Mouse (Mus musculus) forebrain, postnatal 0 days (tissue): ENCODE measurements around the gene Ankrd12. TPM values are rescaled to one million over a fixed set of nuclear protein-coding genes. Genes with fewer than 3 reads are reported as not detected.
A peak's percentile ranks its signal among the peaks of the same experiment; 100 is the strongest.
"Not testable (repeated sequence)": the region's sequence is repeated elsewhere in the genome, so short reads cannot be mapped to it uniquely, and the experiment has no call there.

Experiments
- ATAC-seq: fragments of 200-750 bp; cut with Nextera tagmentation; 2 replicates; pipeline ENCODE4 v1.8.0; 2017; ENCODE audit warnings: mild to moderate bottlenecking, moderate library complexity
- DNase-seq: peaks from one replicate; pipeline ENCODE4 v3.0.0-alpha.2; 2015
- H3K27ac ChIP-seq: fragments of 300-500 bp; sonication (generic); 2 replicates; pipeline ENCODE4 v1.5.1; 2014; ENCODE audit warnings: low read depth, mild to moderate bottlenecking, antibody characterized with exemption, low read length, moderate library complexity, mixed read lengths
- H3K27me3 ChIP-seq: fragments of 300-500 bp; sonication (generic); 2 replicates; pipeline ENCODE4 v1.6.1; 2014; ENCODE audit warnings: mild to moderate bottlenecking, low read length, mixed read lengths; ENCODE audit not compliant: insufficient read depth
- H3K36me3 ChIP-seq: fragments of 300-500 bp; sonication (generic); 2 replicates; pipeline ENCODE4 v1.6.1; 2014; ENCODE audit warnings: mild to moderate bottlenecking, moderate library complexity; ENCODE audit not compliant: insufficient read depth
- H3K4me1 ChIP-seq: fragments of 300-500 bp; sonication (generic); 2 replicates; pipeline ENCODE4 v1.6.1; 2014; ENCODE audit warnings: antibody characterized with exemption; ENCODE audit not compliant: insufficient read depth
- H3K4me2 ChIP-seq: fragments of 300-500 bp; sonication (generic); 2 replicates; pipeline ENCODE4 v1.6.1; 2014; ENCODE audit warnings: low read depth, mild to moderate bottlenecking, moderate library complexity
- H3K4me3 ChIP-seq: fragments of 300-500 bp; sonication (generic); 2 replicates; pipeline ENCODE4 v1.5.1; 2014; ENCODE audit warnings: low read depth, low read length, mixed read lengths
- H3K9ac ChIP-seq: fragments of 300-500 bp; sonication (generic); 2 replicates; pipeline ENCODE4 v1.6.1; 2014; ENCODE audit warnings: mild to moderate bottlenecking
- H3K9me3 ChIP-seq: fragments of 300-500 bp; sonication (generic); 2 replicates; pipeline ENCODE4 v1.6.1; 2016; ENCODE audit warnings: low read length
- CTCF ChIP-seq: sonication (generic); IDR thresholded peaks from 2 replicates; pipeline ENCODE4 v1.5.1; 2016; ENCODE audit warnings: antibody characterized with exemption, control low read depth, low read depth
- WGBS: fragments of 180-500 bp; shearing (Covaris S2); extraction: QIAGEN DNeasy Blood & Tissue Kit; methylation state at CpG from one replicate; pipeline ENCODE4 v1.1.7; 2014; 5-methylcytosine and 5-hydroxymethylcytosine counted together
- polyA plus RNA-seq: library from polyadenylated mRNA; unstranded; fragments of >200 nt; fragmentation: Nextera tagmentation; extraction: Ambion mirVana; gene quantifications from 2 replicates; pipeline ENCODE4 v1.2.1, GENCODE M21; 2015
- total RNA-seq: library from RNA; depleted of rRNA; stranded (reverse); fragments of >200 nt; gene quantifications from 2 replicates; pipeline ENCODE4 v1.2.3, GENCODE M21; 2014

Gene Ankrd12
- total and polyA plus RNA-seq, 2 experiments from 2014 or later = 74.7 to 207 TPM

- H3K36me3 ChIP-seq = peaks cover 36% of the 10 kb centered on the region
- DNase-seq (no peak), ATAC-seq (no peak)
- H3K4me3 ChIP-seq = no peak overlapping the region
- no peaks in the 10 kb centered on the region for H3K27me3 ChIP-seq
- H3K4me1 ChIP-seq = no peaks in the 10 kb centered on the region
- 95% methylated on average over 1 of the region's 1 CpGs for WGBS
- no peaks in the 10 kb centered on the region for H3K9me3 ChIP-seq
- H3K4me2 ChIP-seq = no peak overlapping the region
- TF ChIP-seq CTCF = no peak
- no peak overlapping the region for H3K9ac ChIP-seq
- H3K27ac ChIP-seq = no peak overlapping the region
Observed at GRCm38 (mm10) chr17:66085038-66085437, 8.1 kb upstream of the Ankrd12 start.

GRCm38 (mm10) chr17:66084486-66084885 lies 7.6 kb upstream of the Ankrd12 start:
- DNase-seq (no peak), ATAC-seq (no peak)
- WGBS = 95% methylated on average over 1 of the region's 1 CpGs
- TF ChIP-seq CTCF = 0 out of 2 replicates have a peak, but pooled peaks have one; percentile 3
- H3K36me3 ChIP-seq = peaks cover 41% of the 10 kb centered on the region
- no peak overlapping the region for H3K4me3 ChIP-seq
- H3K4me2 ChIP-seq = no peak overlapping the region
- H3K27ac ChIP-seq = no peak overlapping the region
- H3K9ac ChIP-seq = no peak overlapping the region
- no peaks in the 10 kb centered on the region for H3K27me3 ChIP-seq
- no peaks in the 10 kb centered on the region for H3K4me1 ChIP-seq
- H3K9me3 ChIP-seq = no peaks in the 10 kb centered on the region

- peak; percentile 58 for ATAC-seq
- H3K9ac ChIP-seq = peak overlapping the region; percentile 87
- H3K4me3 ChIP-seq = peak overlapping the region; percentile 94
- peak overlapping the region; percentile 97 for H3K27ac ChIP-seq
- peak overlapping the region; percentile 68 for H3K4me2 ChIP-seq
- peaks cover 12% of the 10 kb centered on the region; the same call in 1 of the 2 replicates for H3K4me1 ChIP-seq
- DNase-seq = no peak
- H3K9me3 ChIP-seq = no peaks in the 10 kb centered on the region
- WGBS = under 1% methylated on average over 23 of the region's 23 CpGs
- peaks cover 18% of the 10 kb centered on the region for H3K36me3 ChIP-seq
- TF ChIP-seq CTCF = no peak
- H3K27me3 ChIP-seq = no peaks in the 10 kb centered on the region
Observed at GRCm38 (mm10) chr17:66077437-66077850, 555 bp upstream of the Ankrd12 start.

GRCm38 (mm10) chr17:66076174-66076927 lies 538 bp downstream of the Ankrd12 start:
- Histone ChIP-seq H3K27me3 (no peaks in the 10 kb centered on the region), H3K4me3 (peak overlapping the region; percentile 94), H3K9ac (peak overlapping the region; percentile 87), H3K4me1 (peaks cover 14% of the 10 kb centered on the region; the same call in 1 of the 2 replicates), H3K4me2 (peak overlapping the region; percentile 61), H3K9me3 (no peaks in the 10 kb centered on the region), H3K36me3 (peaks cover 18% of the 10 kb centered on the region), H3K27ac (peak overlapping the region; percentile 97)
- under 1% methylated on average over 88 of the region's 95 CpGs for WGBS
- ATAC-seq (peak; percentile 70), DNase-seq (peak; percentile 59)
- TF ChIP-seq CTCF = no peak

GRCm38 (mm10) chr17:66075827-66076173 lies 1.1 kb downstream of the Ankrd12 start:
- 2% methylated on average over 12 of the region's 12 CpGs for WGBS
- Histone ChIP-seq H3K27me3 (no peaks in the 10 kb centered on the region), H3K36me3 (peaks cover 14% of the 10 kb centered on the region), H3K27ac (peak overlapping the region; percentile 97), H3K9me3 (no peaks in the 10 kb centered on the region), H3K4me2 (peak overlapping the region; percentile 61), H3K4me1 (peaks cover 14% of the 10 kb centered on the region; the same call in 1 of the 2 replicates), H3K9ac (peak overlapping the region; percentile 87), H3K4me3 (peak overlapping the region; percentile 94)
- DNase-seq = no peak
- no peak for TF ChIP-seq CTCF
- no peak for ATAC-seq

GRCm38 (mm10) chr17:66073971-66074370 lies 2.9 kb downstream of the Ankrd12 start:
- no peak for ATAC-seq
- WGBS = 87% methylated on average over 7 of the region's 7 CpGs

GRCm38 (mm10) chr17:66069036-66069435 lies 7.9 kb downstream of the Ankrd12 start:
- H3K4me3 ChIP-seq, H3K4me1 ChIP-seq, H3K9me3 ChIP-seq, H3K9ac ChIP-seq, ATAC-seq, H3K36me3 ChIP-seq, H3K4me2 ChIP-seq, H3K27me3 ChIP-seq, DNase-seq, H3K27ac ChIP-seq: not testable (repeated sequence)
- 93% methylated on average over 2 of the region's 2 CpGs for WGBS

More at GRCm38 (mm10) chr17:66073971-66074370, 2.9 kb downstream of the Ankrd12 start:
- H3K9ac ChIP-seq = no peak overlapping the region
- no peak overlapping the region for H3K27ac ChIP-seq
- no peak overlapping the region for H3K4me3 ChIP-seq
- no peaks in the 10 kb centered on the region for H3K36me3 ChIP-seq
- H3K4me2 ChIP-seq = no peak overlapping the region
- DNase-seq = no peak
- peaks cover 14% of the 10 kb centered on the region; the same call in 1 of the 2 replicates for H3K4me1 ChIP-seq
- no peaks in the 10 kb centered on the region for H3K27me3 ChIP-seq
- no peak for TF ChIP-seq CTCF
- H3K9me3 ChIP-seq = no peaks in the 10 kb centered on the region
